Mouse (Mus musculus) lung, postnatal 0 days (tissue): ENCODE data around the gene Gdap1l1. TPM values are rescaled to one million over a fixed set of nuclear protein-coding genes. Genes with fewer than 3 reads are reported as not detected.

Experiments
- ATAC-seq: fragments of 200-750 bp; cut with Nextera tagmentation; 2 replicates; pipeline ENCODE4 v1.8.0; 2017; ENCODE audit warnings: moderate library complexity
- DNase-seq: peaks from one replicate; pipeline ENCODE4 v3.0.0-alpha.2; 2016; ENCODE audit warnings: low spot score
- H3K27ac ChIP-seq: fragments of 300-500 bp; sonication (generic); 2 replicates; pipeline ENCODE4 v1.5.1; 2014; ENCODE audit warnings: antibody characterized with exemption, mild to moderate bottlenecking, low read length, mixed read lengths
- H3K27me3 ChIP-seq: fragments of 300-500 bp; sonication (generic); replicated peaks from 2 replicates; pipeline ENCODE4 v1.6.1; 2014; ENCODE audit warnings: low read length, mixed read lengths; ENCODE audit not compliant: insufficient read depth
- H3K36me3 ChIP-seq: fragments of 300-500 bp; sonication (generic); 2 replicates; pipeline ENCODE4 v1.6.1; 2014; ENCODE audit warnings: low read length, mixed read lengths; ENCODE audit not compliant: insufficient read depth
- H3K4me1 ChIP-seq: fragments of 300-500 bp; sonication (generic); 2 replicates; pipeline ENCODE4 v1.6.1; 2014; ENCODE audit warnings: antibody characterized with exemption, low read depth, low read length, mixed read lengths; ENCODE audit not compliant: insufficient read depth
- H3K4me2 ChIP-seq: fragments of 300-500 bp; sonication (generic); replicated peaks from 2 replicates; pipeline ENCODE4 v1.6.1; 2014; ENCODE audit warnings: low read depth, mild to moderate bottlenecking, low read length, moderate library complexity, mixed read lengths
- H3K4me3 ChIP-seq: fragments of 300-500 bp; sonication (generic); 2 replicates; pipeline ENCODE4 v1.5.1; 2014; ENCODE audit warnings: low read depth, low read length
- H3K9ac ChIP-seq: fragments of 300-500 bp; sonication (generic); replicated peaks from 2 replicates; pipeline ENCODE4 v1.6.1; 2014; ENCODE audit warnings: low read depth, mild to moderate bottlenecking
- H3K9me3 ChIP-seq: fragments of 300-500 bp; sonication (generic); 2 replicates; pipeline ENCODE4 v1.6.1; 2016; ENCODE audit warnings: low read length, mixed read lengths
- CTCF ChIP-seq: IDR thresholded peaks from 2 replicates; pipeline ENCODE4 v1.5.1; 2016; ENCODE audit warnings: antibody characterized with exemption, mild to moderate bottlenecking
- EP300 ChIP-seq: IDR thresholded peaks from 2 replicates; pipeline ENCODE4 v1.6.1; 2016; ENCODE audit warnings: antibody characterized with exemption, mild to moderate bottlenecking, control low read depth
- WGBS: fragments of 180-500 bp; shearing (Covaris S2); extraction: QIAGEN DNeasy Blood & Tissue Kit; methylation state at CpG from one replicate; pipeline ENCODE4 v1.1.7; 2014; 5-methylcytosine and 5-hydroxymethylcytosine counted together
- polyA plus RNA-seq: library from polyadenylated mRNA; unstranded; fragments of >200 nt; fragmentation: Nextera tagmentation; extraction: Ambion mirVana; gene quantifications from 2 replicates; pipeline ENCODE4 v1.2.1, GENCODE M21; 2015

The Gdap1l1 gene
- polyA plus RNA-seq, 1 experiment from 2014 or later, result 0.37 TPM

- Histone ChIP-seq H3K4me1 (no peaks in the 10 kb centered on the region), H3K9me3 (no peaks in the 10 kb centered on the region), H3K9ac (no peak overlapping the region), H3K27ac (no peak overlapping the region), H3K4me2 (no peak overlapping the region), H3K4me3 (no peak overlapping the region), H3K27me3 (no peaks in the 10 kb centered on the region), H3K36me3 (no peaks in the 10 kb centered on the region)
- ATAC-seq (no peak), DNase-seq (no peak)
- WGBS, result 38% methylated on average over 5 of the region's 5 CpGs
- TF ChIP-seq EP300, result no peak
- no peak for TF ChIP-seq CTCF
Observed at GRCm38 (mm10) chr2:163489725-163490291, 51.5 kb downstream of the Gdap1l1 start.

- no peak overlapping the region for H3K4me3 ChIP-seq
- no peak for TF ChIP-seq EP300
- TF ChIP-seq CTCF, result no peak
- ATAC-seq, result no peak
- H3K27me3 ChIP-seq, result no peaks in the 10 kb centered on the region
- no peaks in the 10 kb centered on the region for H3K36me3 ChIP-seq
- DNase-seq, result no peak
- no peaks in the 10 kb centered on the region for H3K4me1 ChIP-seq
- no peak overlapping the region for H3K9ac ChIP-seq
- H3K27ac ChIP-seq, result no peak overlapping the region
- H3K9me3 ChIP-seq, result no peaks in the 10 kb centered on the region
- WGBS, result 89% methylated on average over 17 of the region's 17 CpGs
- H3K4me2 ChIP-seq, result no peak overlapping the region
Observed at GRCm38 (mm10) chr2:163490656-163491055, 52.4 kb downstream of the Gdap1l1 start.

GRCm38 (mm10) chr2:163491351-163491750 is 53.1 kb downstream of the Gdap1l1 start:
- Histone ChIP-seq H3K4me3 (no peak overlapping the region), H3K9me3 (no peaks in the 10 kb centered on the region), H3K9ac (no peak overlapping the region), H3K27me3 (no peaks in the 10 kb centered on the region), H3K4me2 (no peak overlapping the region), H3K36me3 (no peaks in the 10 kb centered on the region), H3K27ac (no peak overlapping the region), H3K4me1 (no peaks in the 10 kb centered on the region)
- TF ChIP-seq CTCF (no peak), EP300 (no peak)
- DNase-seq, result no peak
- ATAC-seq, result no peak
- 47% methylated on average over 7 of the region's 7 CpGs for WGBS

GRCm38 (mm10) chr2:163492018-163492417 is 53.7 kb downstream of the Gdap1l1 start, which contains the start of gene R3hdml:
Gene R3hdml, plus strand, starts transcription at chr2:163492318.
- ATAC-seq (no peak), DNase-seq (no peak)
- no peak within 1 kb of the TSS for H3K27ac ChIP-seq
- 62% methylated on average over 5 of the region's 5 CpGs for WGBS
- no peaks in the 10 kb centered on the region for H3K9me3 ChIP-seq
- H3K9ac ChIP-seq, result no peak within 1 kb of the TSS
- no peaks in the 10 kb centered on the region for H3K27me3 ChIP-seq
- no peak within 1 kb of the TSS for H3K4me3 ChIP-seq
- H3K4me1 ChIP-seq, result no peaks in the 10 kb centered on the region
- TF ChIP-seq CTCF (no peak), EP300 (no peak)
- no peaks in the 10 kb centered on the region for H3K36me3 ChIP-seq
- no peak within 1 kb of the TSS for H3K4me2 ChIP-seq

GRCm38 (mm10) chr2:163493031-163493430 is 54.8 kb downstream of the Gdap1l1 start:
- DNase-seq (no peak), ATAC-seq (no peak)
- TF ChIP-seq EP300, result no peak
- TF ChIP-seq CTCF, result no peak
- H3K9me3 ChIP-seq, result no peaks in the 10 kb centered on the region
- H3K4me1 ChIP-seq, result no peaks in the 10 kb centered on the region
- no peak overlapping the region for H3K27ac ChIP-seq
- WGBS, result 39% methylated on average over 5 of the region's 5 CpGs
- H3K36me3 ChIP-seq, result no peaks in the 10 kb centered on the region
- H3K9ac ChIP-seq, result no peak overlapping the region
- no peak overlapping the region for H3K4me3 ChIP-seq
- no peak overlapping the region for H3K4me2 ChIP-seq
- no peaks in the 10 kb centered on the region for H3K27me3 ChIP-seq

- no peak overlapping the region for H3K27ac ChIP-seq
- H3K4me3 ChIP-seq, result no peak overlapping the region
- H3K4me2 ChIP-seq, result no peak overlapping the region
- no peaks in the 10 kb centered on the region for H3K27me3 ChIP-seq
- ATAC-seq, result peak; percentile 72
- no peaks in the 10 kb centered on the region for H3K4me1 ChIP-seq
- peak; percentile 74 for DNase-seq
- WGBS, result 9% methylated on average over 5 of the region's 5 CpGs
- H3K9ac ChIP-seq, result no peak overlapping the region
- H3K36me3 ChIP-seq, result no peaks in the 10 kb centered on the region
- no peaks in the 10 kb centered on the region for H3K9me3 ChIP-seq
- TF ChIP-seq CTCF, result no peak
- TF ChIP-seq EP300, result no peak
Observed at GRCm38 (mm10) chr2:163493976-163494375, 55.7 kb downstream of the Gdap1l1 start.

GRCm38 (mm10) chr2:163494456-163494855 is 56.2 kb downstream of the Gdap1l1 start:
- H3K4me2 ChIP-seq, result no peak overlapping the region
- DNase-seq, result no peak
- no peaks in the 10 kb centered on the region for H3K27me3 ChIP-seq
- H3K27ac ChIP-seq, result no peak overlapping the region
- no peaks in the 10 kb centered on the region for H3K4me1 ChIP-seq
- H3K4me3 ChIP-seq, result no peak overlapping the region
- no peaks in the 10 kb centered on the region for H3K9me3 ChIP-seq
- 20% methylated on average over 6 of the region's 6 CpGs for WGBS
- no peak overlapping the region for H3K9ac ChIP-seq
- no peaks in the 10 kb centered on the region for H3K36me3 ChIP-seq
- no peak for ATAC-seq
- TF ChIP-seq CTCF, result no peak
- no peak for TF ChIP-seq EP300
